Mouse (Mus musculus): ENCODE data around the gene Zswim8. TPM values are rescaled to one million over a fixed set of nuclear protein-coding genes. Genes with fewer than 3 reads are reported as not detected.

Zswim8 gene
- total RNA-seq (2021), result 116 and 146 TPM in 2 replicates
- long read RNA-seq, partial matches to known transcripts, result 7 of 11 reads
- long read RNA-seq, other reads (novel, unspliced or antisense), result 4 of 11 reads

DNA sequence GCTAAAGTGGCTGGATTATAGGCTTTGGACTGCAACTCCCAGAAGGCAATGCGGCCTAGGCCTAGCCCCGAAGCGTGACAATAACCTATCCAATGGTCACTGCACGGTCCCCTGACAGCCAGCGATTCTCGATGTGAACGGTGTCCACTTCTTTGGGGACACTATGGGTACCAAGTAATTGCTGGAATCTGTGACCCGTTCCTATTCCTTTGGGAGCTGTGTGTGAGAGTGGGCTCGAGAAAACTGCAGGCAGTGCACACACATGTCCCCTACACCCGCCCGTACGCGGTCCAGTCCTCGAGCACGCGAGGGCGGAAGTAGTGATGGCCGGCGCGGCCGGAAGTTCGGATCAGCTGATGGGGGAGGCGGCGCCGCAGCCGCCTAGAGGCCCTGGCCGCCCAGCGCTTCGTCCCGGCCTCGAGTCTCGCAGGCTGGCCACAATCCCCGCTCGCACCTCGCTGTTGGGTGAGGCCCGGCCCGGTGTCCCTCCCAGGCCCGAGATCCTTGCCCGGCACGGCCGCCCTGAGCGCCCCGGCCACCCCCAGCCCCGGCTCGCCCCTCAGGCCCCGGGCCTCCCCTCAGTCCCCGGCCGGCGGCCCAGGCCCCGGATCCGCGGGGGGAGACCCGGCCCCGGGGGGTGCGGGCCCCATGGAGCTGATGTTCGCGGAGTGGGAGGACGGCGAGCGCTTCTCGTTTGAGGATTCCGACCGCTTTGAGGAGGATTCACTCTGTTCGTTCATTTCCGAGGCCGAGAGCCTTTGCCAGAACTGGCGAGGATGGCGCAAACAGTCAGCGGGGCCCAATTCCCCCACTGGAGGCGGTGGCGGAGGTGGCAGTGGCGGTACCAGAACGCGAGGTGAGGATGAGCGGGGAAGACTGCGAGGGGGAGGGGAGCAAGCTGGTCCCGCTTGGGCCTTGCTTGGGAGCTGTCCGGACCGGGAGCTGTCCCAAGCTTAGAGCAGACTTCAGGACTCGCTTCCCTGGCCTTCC is at the start of gene Zswim8:
Zswim8 (plus strand) TSS at position 352 of the 990 bp plus-strand sequence.
- DNase-seq, result peak; percentile 89

DNA sequence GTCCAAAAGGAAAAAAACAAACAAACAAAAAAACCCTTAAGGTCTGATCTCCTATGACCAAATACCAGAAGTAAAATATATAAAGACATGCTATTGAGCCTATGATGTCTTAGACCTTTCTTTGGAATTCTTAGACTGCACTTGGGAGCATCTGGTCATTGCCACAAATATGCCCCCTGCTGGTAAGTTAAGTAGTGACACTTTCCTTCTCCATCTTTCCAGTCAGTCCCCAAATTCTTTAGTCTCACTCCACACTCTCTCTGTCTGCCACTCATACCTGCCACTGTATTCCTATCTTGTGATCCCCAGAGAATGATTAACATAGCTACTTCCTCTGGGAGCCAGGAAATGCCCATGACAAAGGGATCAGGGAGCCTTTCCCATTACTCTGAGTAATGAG is 49.0 kb upstream of the Zswim8 start:
- DNase-seq, result no peak

GRCm38 (mm10) chr14:20658902-20659301 is 48.5 kb upstream of the Zswim8 start:
- DNase-seq, result no peak

- no peak for DNase-seq
Observed at GRCm38 (mm10) chr14:20659687-20660086, 47.7 kb upstream of the Zswim8 start.

DNA sequence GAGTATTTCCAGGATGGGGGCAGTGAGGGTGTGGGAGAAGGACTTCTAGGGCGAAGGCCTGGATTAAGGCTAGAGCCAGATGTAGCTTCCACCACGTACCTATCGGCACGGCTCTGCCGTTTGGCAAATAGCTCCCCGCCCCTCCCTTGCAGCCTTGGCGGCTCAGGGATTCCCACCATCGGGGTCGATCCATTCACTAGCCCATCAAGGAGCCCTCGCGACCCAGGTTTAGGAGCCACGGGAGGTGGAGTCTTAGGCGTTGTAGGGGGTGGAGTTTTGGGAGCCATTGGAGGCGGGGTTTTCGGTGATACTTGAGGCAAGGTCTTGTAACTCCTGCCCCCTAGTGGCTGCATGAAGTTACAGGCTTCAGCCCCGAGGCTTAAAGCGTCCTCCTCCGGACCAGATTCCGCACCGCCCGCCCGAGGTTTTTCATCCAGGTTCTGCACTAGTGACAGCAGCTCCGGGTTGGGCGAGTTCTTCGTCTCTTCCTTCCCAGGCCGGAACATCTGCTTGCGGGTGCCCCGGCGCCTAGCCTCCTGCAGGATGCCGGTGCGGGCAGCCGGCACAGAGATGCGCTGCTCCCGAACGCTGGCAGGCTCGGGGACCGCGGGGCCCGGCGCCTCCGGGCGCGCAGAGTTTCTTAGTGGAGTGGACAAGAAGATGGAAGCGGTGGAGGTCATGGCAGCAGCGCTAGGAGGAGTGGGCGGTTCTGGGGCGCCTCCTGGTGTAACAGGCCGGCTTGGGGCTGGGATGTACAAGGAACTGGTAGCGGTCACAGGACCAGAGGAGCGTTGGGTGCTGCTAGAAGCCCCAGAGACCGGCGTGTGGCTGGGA is 46.3 kb upstream of the Zswim8 start:
- peak; percentile 86 for DNase-seq

- no peak for DNase-seq
Observed at GRCm38 (mm10) chr14:20661661-20662331, 45.6 kb upstream of the Zswim8 start.

GRCm38 (mm10) chr14:20662740-20663139 is 44.6 kb upstream of the Zswim8 start:
- DNase-seq, result no peak

GRCm38 (mm10) chr14:20663601-20664000 is 43.8 kb upstream of the Zswim8 start:
- DNase-seq, result no peak

DNA sequence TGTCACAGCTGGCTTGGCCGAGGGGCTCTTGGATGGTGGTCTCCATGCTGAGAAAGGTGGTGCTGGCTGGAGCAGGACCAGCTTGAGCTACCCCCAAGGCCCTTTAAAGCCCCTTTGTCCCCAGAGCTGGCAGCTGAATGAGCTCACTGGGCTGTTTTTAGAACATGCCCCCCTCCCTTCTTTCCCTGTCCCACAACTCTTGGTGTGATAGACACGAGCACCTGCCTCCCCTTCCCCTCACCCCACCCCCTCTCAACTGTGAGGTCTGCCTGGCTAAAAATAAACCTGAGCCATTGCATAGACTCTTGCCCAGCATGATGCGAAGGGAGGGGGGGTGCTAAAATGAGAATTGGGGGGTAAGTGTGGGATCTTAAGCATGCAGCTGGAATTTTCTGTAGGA is 42.9 kb upstream of the Zswim8 start:
- no peak for DNase-seq

GRCm38 (mm10) chr14:20667469-20667868 is 39.9 kb upstream of the Zswim8 start:
- no peak for DNase-seq

- DNase-seq, result no peak
Observed at GRCm38 (mm10) chr14:20668154-20668810, 39.1 kb upstream of the Zswim8 start, which contains the start of gene Synpo2l. Gene Synpo2l, minus strand, starts transcription at chr14:20668354.

- DNase-seq, result no peak
Observed at GRCm38 (mm10) chr14:20672990-20673389, 34.4 kb upstream of the Zswim8 start.

- DNase-seq, result no peak
Observed at GRCm38 (mm10) chr14:20673735-20674063, 33.7 kb upstream of the Zswim8 start.

- peak; percentile 100 for DNase-seq
Observed at GRCm38 (mm10) chr14:20674064-20674833, 33.1 kb upstream of the Zswim8 start, which contains the start of gene Sec24c. Gene Sec24c, plus strand, starts transcription at chr14:20674308.

GRCm38 (mm10) chr14:20677906-20678305 is 29.4 kb upstream of the Zswim8 start:
- DNase-seq, result no peak

DNA sequence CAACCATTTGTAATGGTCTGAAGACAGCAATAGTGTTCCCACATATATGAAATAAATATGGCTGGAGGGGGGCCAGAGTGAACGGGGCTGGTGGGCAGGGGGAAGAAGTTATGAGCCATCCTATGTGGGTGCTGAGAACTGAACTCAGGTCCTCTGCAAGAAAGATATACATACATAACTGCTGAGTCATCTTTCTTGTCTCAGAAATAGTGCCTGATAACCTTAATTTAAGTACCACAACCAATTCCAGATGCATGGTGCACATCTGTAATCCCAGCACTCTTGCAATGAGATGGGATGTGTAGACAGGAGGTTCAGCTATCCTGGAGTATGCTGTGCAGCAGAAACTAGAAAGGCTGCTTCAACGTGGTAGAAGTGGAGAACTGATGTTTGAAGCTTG is 25.6 kb upstream of the Zswim8 start:
- DNase-seq, result no peak

GRCm38 (mm10) chr14:20682498-20682897 is 24.9 kb upstream of the Zswim8 start:
- DNase-seq, result no peak

DNA sequence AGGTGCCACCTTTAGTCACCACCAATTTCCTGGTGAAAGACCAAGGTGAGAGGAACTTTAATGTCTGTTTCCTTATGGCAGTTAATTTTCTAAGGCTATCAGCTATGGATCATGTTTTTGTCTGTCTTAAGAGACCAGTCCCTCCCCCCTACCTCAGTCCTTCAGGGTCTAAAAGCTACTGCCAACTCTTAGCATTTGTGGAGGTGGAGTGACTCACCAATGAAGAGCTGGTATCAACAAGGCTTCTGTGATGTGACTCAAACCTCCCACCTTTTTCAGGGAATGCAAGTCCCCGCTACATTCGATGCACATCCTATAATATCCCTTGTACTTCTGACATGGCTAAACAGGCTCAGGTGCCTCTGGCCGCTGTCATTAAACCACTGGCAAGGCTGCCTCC is 20.8 kb upstream of the Zswim8 start:
- no peak for DNase-seq

DNA sequence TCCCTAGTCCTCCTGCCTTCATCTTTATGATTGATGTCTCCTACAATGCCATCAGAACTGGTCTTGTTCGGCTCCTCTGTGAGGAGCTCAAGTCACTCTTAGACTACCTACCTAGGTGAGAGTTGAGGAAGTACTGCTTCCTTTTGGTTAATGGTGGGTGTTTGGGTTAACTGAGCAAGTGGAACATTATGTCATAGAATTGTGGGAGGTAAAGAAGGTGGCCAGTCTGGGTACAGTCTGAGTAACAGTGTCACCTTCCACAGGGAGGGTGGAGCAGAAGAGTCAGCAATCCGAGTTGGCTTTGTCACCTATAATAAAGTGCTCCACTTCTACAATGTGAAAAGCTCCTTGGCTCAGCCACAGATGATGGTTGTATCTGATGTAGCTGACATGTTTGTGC is 18.3 kb upstream of the Zswim8 start:
- DNase-seq, result no peak

DNA sequence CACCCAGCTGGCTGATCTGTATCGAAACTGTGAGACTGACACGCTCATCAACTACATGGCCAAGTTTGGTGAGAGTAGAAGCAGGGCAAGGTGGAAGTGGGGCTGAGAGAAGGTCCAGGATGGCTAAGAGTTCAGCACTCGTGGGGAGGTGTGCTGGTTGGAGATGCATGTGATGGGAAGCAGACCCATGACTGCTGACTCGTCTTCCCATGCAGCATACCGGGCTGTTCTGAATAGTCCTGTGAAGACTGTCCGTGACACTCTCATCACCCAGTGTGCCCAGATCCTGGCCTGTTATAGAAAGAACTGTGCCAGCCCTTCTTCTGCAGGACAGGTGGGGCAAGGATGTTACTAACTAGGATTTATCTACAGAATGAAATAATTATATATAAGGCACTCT is 15.6 kb upstream of the Zswim8 start:
- DNase-seq, result no peak

GRCm38 (mm10) chr14:20693589-20694101 is 13.7 kb upstream of the Zswim8 start:
- DNase-seq, result no peak

All from adrenal gland, postnatal 25 days (tissue).